Mouse (Mus musculus): Measurements from ENCODE around the gene 4930556J24Rik.

- no peak for TF ChIP-seq CTCF (IDR thresholded peaks at IDR 0.05; ENCODE audit: control insufficient read depth, insufficient read depth, insufficient read length)
- no peak for TF ChIP-seq MAX (IDR thresholded peaks at IDR 0.05)
- no peak for TF ChIP-seq MYOG (IDR thresholded peaks at IDR 0.05; ENCODE audit: control insufficient read depth, extremely low read depth, insufficient read length)
- no peak for TF ChIP-seq USF1 (IDR thresholded peaks at IDR 0.05; ENCODE audit: low read depth)
- TF ChIP-seq CEBPB (IDR thresholded peaks at IDR 0.05; ENCODE audit: low read depth) = no peak
- TF ChIP-seq MYOD1 (IDR thresholded peaks at IDR 0.05; ENCODE audit: control insufficient read depth, insufficient read length, low read depth) = no peak
Measured at GRCm38 (mm10) chr11:3996840-3997239, 20.3 kb upstream of the 4930556J24Rik start.

Measured in C2C12 (cell line).